In the genomic region with DNA sequence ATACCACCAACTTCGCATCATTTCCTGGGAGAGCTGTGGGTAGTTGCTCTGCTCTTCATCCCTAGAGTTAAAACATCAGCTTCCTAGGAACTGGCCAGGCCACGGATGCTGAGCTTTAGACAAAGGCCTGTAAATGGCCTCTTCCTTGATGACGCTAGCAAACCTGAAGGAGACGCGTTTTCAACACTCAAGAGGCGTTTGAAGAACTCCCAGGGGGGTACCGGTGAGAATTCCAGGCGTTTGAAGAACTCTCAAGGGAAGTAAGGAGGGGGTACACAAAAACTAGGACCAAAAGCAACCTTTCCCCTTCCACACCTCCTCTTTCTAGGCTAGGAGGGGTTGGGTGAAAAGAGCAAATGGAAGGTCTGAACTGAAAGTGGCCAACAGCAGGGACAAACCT, we compare ENCODE assay signal across 8 mouse cellular contexts. TPM values are rescaled to one million over a fixed set of nuclear protein-coding genes. Genes with fewer than 3 reads are reported as not detected.
A peak's percentile ranks its signal among the peaks of the same experiment; 100 is the strongest.
DNase-seq lines count a peak whose midpoint lies in the region; ATAC-seq and TF ChIP-seq lines count a peak whose summit lies in the region.

No protein-coding gene starts in this region.

- TF ChIP-seq CTCF in testis, adult 2 months (IDR thresholded peaks at IDR 0.05; ENCODE audit: control insufficient read depth, insufficient read depth, insufficient replicate concordance, low read depth, low read length) = no peak
- TF ChIP-seq CTCF in cerebellum, adult 2 months (IDR thresholded peaks at IDR 0.05; ENCODE audit: borderline replicate concordance, insufficient read depth, low read depth, low read length) = no peak

- peaks cover 50% of the 10 kb centered on the region for H3K4me1 ChIP-seq in heart, embryonic 10.5 days
- H3K4me1 ChIP-seq in testis, adult 2 months (ENCODE audit: control insufficient read depth, insufficient read depth, low read length) = peaks cover 14% of the 10 kb centered on the region
- H3K4me1 ChIP-seq in liver, embryonic 13.5 days (replicated peaks) = peaks cover 57% of the 10 kb centered on the region
- no peaks in the 10 kb centered on the region for H3K4me1 ChIP-seq in cerebellum, adult 2 months (ENCODE audit: control insufficient read depth, insufficient read depth, low read length)

- H3K27ac ChIP-seq in heart, embryonic 10.5 days = peak overlapping the region; percentile 83
- H3K27ac ChIP-seq in testis, adult 2 months (ENCODE audit: control insufficient read depth, insufficient read depth, low read depth, low read length) = no peak overlapping the region
- H3K27ac ChIP-seq in liver, embryonic 13.5 days = peak overlapping the region; percentile 62
- no peak overlapping the region for H3K27ac ChIP-seq in cerebellum, adult 2 months (ENCODE audit: insufficient read depth, low read length)

- no peaks in the 10 kb centered on the region for H3K9me3 ChIP-seq in heart, embryonic 10.5 days
- no peaks in the 10 kb centered on the region for H3K9me3 ChIP-seq in liver, embryonic 13.5 days (replicated peaks)

- ATAC-seq in liver, embryonic 13.5 days (ENCODE audit: low read depth) = no peak
- ATAC-seq in CD4-positive, CD25-positive, alpha-beta regulatory T cell, adult 4 months = no peak

- peaks cover 41% of the 10 kb centered on the region for H3K27me3 ChIP-seq in heart, embryonic 10.5 days (ENCODE audit: insufficient read depth, poor library complexity, severe bottlenecking)
- no peaks in the 10 kb centered on the region for H3K27me3 ChIP-seq in testis, adult 2 months (ENCODE audit: control insufficient read depth, insufficient read depth, low read length)
- peaks cover 33% of the 10 kb centered on the region for H3K27me3 ChIP-seq in liver, embryonic 13.5 days
- peaks cover 3% of the 10 kb centered on the region; the same call in 1 of the 2 replicates for H3K27me3 ChIP-seq in cerebellum, adult 2 months (ENCODE audit: control insufficient read depth, insufficient read depth, low read length)

- H3K9ac ChIP-seq in liver, embryonic 13.5 days = peak overlapping the region; percentile 27; the same call in 1 of the 2 replicates

- peak overlapping the region; percentile 75 for H3K4me3 ChIP-seq in heart, embryonic 10.5 days
- H3K4me3 ChIP-seq in testis, adult 2 months (ENCODE audit: control insufficient read depth, low read depth, low read length) = peak overlapping the region; percentile 17; the same call in 1 of the 2 replicates
- H3K4me3 ChIP-seq in liver, embryonic 13.5 days (replicated peaks) = peak overlapping the region; percentile 60
- no peak overlapping the region for H3K4me3 ChIP-seq in cerebellum, adult 2 months (replicated peaks; ENCODE audit: insufficient read depth, low read depth, low read length)

- no peaks in the 10 kb centered on the region for H3K36me3 ChIP-seq in heart, embryonic 10.5 days
- no peaks in the 10 kb centered on the region for H3K36me3 ChIP-seq in testis, adult 2 months (ENCODE audit: control insufficient read depth, insufficient read depth, low read length)
- no peaks in the 10 kb centered on the region for H3K36me3 ChIP-seq in liver, embryonic 13.5 days

- peak overlapping the region; percentile 64 for H3K4me2 ChIP-seq in liver, embryonic 13.5 days

- TF ChIP-seq POLR2A in testis, adult 2 months (IDR thresholded peaks at IDR 0.05; ENCODE audit: control insufficient read depth, low read depth, low read length) = no peak
- no peak for TF ChIP-seq POLR2A in cerebellum, adult 2 months (IDR thresholded peaks at IDR 0.05; ENCODE audit: borderline replicate concordance, insufficient read depth, low read length)

- no peak for DNase-seq in heart, embryonic 10.5 days (ENCODE audit: low spot score)
- DNase-seq in heart, adult 11 months = no peak
- no peak for DNase-seq in testis, postnatal 10 days (ENCODE audit: low spot score)
- DNase-seq in liver, embryonic 13.5 days = no peak
- no peak for DNase-seq in cerebellum, adult 2 months
- DNase-seq in urinary bladder, postnatal 14 days (ENCODE audit: low spot score) = no peak

- WGBS in heart, embryonic 10.5 days = under 1% methylated on average over 8 of the region's 8 CpGs
- 6% methylated on average over 8 of the region's 8 CpGs for WGBS in liver, embryonic 13.5 days (ENCODE audit: insufficient replicate concordance)
- 17% methylated on average over 8 of the region's 8 CpGs for WGBS in cerebellum, adult 2 months

RNA-seq across cellular contexts. Expression of gene Rbp1, which starts 1.5 kb away (rescaled TPM):
- 25.6 and 46.6 TPM in 2 replicates for polyA plus RNA-seq in heart, embryonic 10.5 days (2016; fragmentation: Nextera tagmentation; extraction: Ambion mirVana)
- 3.2 and 4.3 TPM in 2 replicates for polyA plus RNA-seq in testis, adult 2 months (2012; rRNA removed)
- polyA plus RNA-seq in liver, embryonic 13.5 days (2015; fragmentation: Nextera tagmentation; extraction: Ambion mirVana) = 31.7 and 34.3 TPM in 2 replicates
- 6.2 and 11.0 TPM in 2 replicates for polyA plus RNA-seq in cerebellum, adult 2 months (2012; rRNA removed)
- polyA plus RNA-seq in CD4-positive, CD25-positive, alpha-beta regulatory T cell, adult 4 months (2017; shearing (Covaris generic)) = under 1 TPM in 1 of 2 experiments, not detected in 1; 0.29 TPM

Comparison
In these comparisons a context has a peak if more than half of its experiments do, and no peak if none do; other contexts are left out.
1. H3K27ac ChIP-seq: peak in heart, embryonic 10.5 days (single experiment) and liver, embryonic 13.5 days (single experiment); none in testis, adult 2 months (single experiment) and cerebellum, adult 2 months (single experiment).